Mouse (Mus musculus) cerebellum, adult (tissue): Measurements from ENCODE around the gene Wnk3.
"Not testable (repeated sequence)": the region's sequence is repeated elsewhere in the genome, so short reads cannot be mapped to it uniquely, and the experiment has no call there.

Source experiments
- ATAC-seq: cut with Nextera tagmentation; 2 replicates; pipeline ENCODE4 v1.9.2; 2017; ENCODE audit warnings: mild to moderate bottlenecking, moderate library complexity, mixed read lengths; ENCODE audit not compliant: insufficient number of reproducible peaks, low FRiP score, low TSS enrichment

The Wnk3 gene

GRCm38 (mm10) chrX:151197778-151198177 lies at the start of gene Wnk3:
Gene Wnk3 (plus strand): TSS chrX:151198078.
- no peak for ATAC-seq

GRCm38 (mm10) chrX:151158414-151158813 lies 39.5 kb upstream of the Wnk3 start:
- ATAC-seq: no peak

- peak; percentile 80 for ATAC-seq
Measured at GRCm38 (mm10) chrX:151168438-151169131, 29.3 kb upstream of the Wnk3 start.

- peak; percentile 75 for ATAC-seq
Measured at GRCm38 (mm10) chrX:151169261-151169961, 28.5 kb upstream of the Wnk3 start.

- ATAC-seq: not testable (repeated sequence)
Measured at GRCm38 (mm10) chrX:151173134-151173533, 24.7 kb upstream of the Wnk3 start.

- no peak for ATAC-seq
Measured at GRCm38 (mm10) chrX:151298329-151298728, 100.5 kb downstream of the Wnk3 start.

GRCm38 (mm10) chrX:151313732-151314131 lies 115.9 kb downstream of the Wnk3 start:
- ATAC-seq: no peak

- no peak for ATAC-seq
Measured at GRCm38 (mm10) chrX:151333615-151334014, 135.7 kb downstream of the Wnk3 start.

GRCm38 (mm10) chrX:151337804-151338203 lies 139.9 kb downstream of the Wnk3 start:
- no peak for ATAC-seq

GRCm38 (mm10) chrX:151343761-151344500 lies 146.1 kb downstream of the Wnk3 start, which contains the start of gene Fam120c:
Gene Fam120c (plus strand): TSS chrX:151344175.
- peak; percentile 92 for ATAC-seq

- peak; percentile 62 for ATAC-seq
Measured at GRCm38 (mm10) chrX:151344501-151344984, 146.7 kb downstream of the Wnk3 start.

- ATAC-seq: no peak
Measured at GRCm38 (mm10) chrX:151345333-151346125, 147.7 kb downstream of the Wnk3 start.

- no peak for ATAC-seq
Measured at GRCm38 (mm10) chrX:151347278-151347677, 149.4 kb downstream of the Wnk3 start.

GRCm38 (mm10) chrX:151349322-151349721 lies 151.4 kb downstream of the Wnk3 start:
- no peak for ATAC-seq
